Mouse (Mus musculus) kidney, adult 2 months (tissue): ENCODE measurements around the gene Gm4070.
"Not testable (repeated sequence)": the region's sequence is repeated elsewhere in the genome, so short reads cannot be mapped to it uniquely, and the experiment has no call there.

Source experiments
- CTCF ChIP-seq: fragments of 200-500 bp; conservative IDR thresholded peaks from 2 replicates; pipeline ENCODE4 v1.5.1; 2011; ENCODE audit warnings: low read depth, mild to moderate bottlenecking, control low read depth, low read length, moderate library complexity, mixed read lengths; ENCODE audit not compliant: insufficient read depth, insufficient read length
- POLR2A ChIP-seq: fragments of 200-500 bp; IDR thresholded peaks from one replicate; pipeline ENCODE4 v1.6.1; 2011; ENCODE audit warnings: low read depth, low read length, control low read depth

- not testable (repeated sequence) for TF ChIP-seq POLR2A, CTCF
Observed at GRCm38 (mm10) chr7:105945238-105945637, 8.5 kb downstream of the Gm4070 start.
